Mouse (Mus musculus): Measurements from ENCODE around the gene Myo15b. TPM values are rescaled to one million over a fixed set of nuclear protein-coding genes. Genes with fewer than 3 reads are reported as not detected.

Gene Myo15b
- polyA plus RNA-seq, 1 experiment from 2014 or later = 0.12 TPM

GRCm38 (mm10) chr11:115884361-115884760 is 26.2 kb downstream of the Myo15b start:
- no peak overlapping the region for H3K9ac ChIP-seq

GRCm38 (mm10) chr11:115885281-115885680 is 27.1 kb downstream of the Myo15b start:
- Histone ChIP-seq H3K27me3 (ENCODE audit: insufficient read depth, low read length) (no peaks in the 10 kb centered on the region; the same call in 1 of the 2 replicates), H3K27ac (ENCODE audit: low read depth) (no peak overlapping the region), H3K36me3 (ENCODE audit: insufficient read depth) (no peaks in the 10 kb centered on the region), H3K9ac (no peak overlapping the region), H3K4me1 (ENCODE audit: insufficient read depth) (no peaks in the 10 kb centered on the region), H3K4me2 (no peak overlapping the region), H3K4me3 (ENCODE audit: low read depth, low read length) (no peak overlapping the region), H3K9me3 (ENCODE audit: low read depth, low read length) (no peaks in the 10 kb centered on the region)
- ATAC-seq (ENCODE audit: insufficient read depth) = no peak
- TF ChIP-seq CTCF (IDR thresholded peaks at IDR 0.05; ENCODE audit: low read depth) = no peak
- DNase-seq = no peak
- 61% methylated on average over 11 of the region's 11 CpGs for WGBS

More at GRCm38 (mm10) chr11:115884361-115884760, 26.2 kb downstream of the Myo15b start:
- no peaks in the 10 kb centered on the region for H3K4me1 ChIP-seq (ENCODE audit: insufficient read depth)
- WGBS = 91% methylated on average over 3 of the region's 3 CpGs
- no peak overlapping the region for H3K4me2 ChIP-seq
- no peak for TF ChIP-seq CTCF (IDR thresholded peaks at IDR 0.05; ENCODE audit: low read depth)
- no peak for ATAC-seq (ENCODE audit: insufficient read depth)
- H3K27ac ChIP-seq (ENCODE audit: low read depth) = no peak overlapping the region
- H3K4me3 ChIP-seq (ENCODE audit: low read depth, low read length) = no peak overlapping the region
- no peaks in the 10 kb centered on the region for H3K36me3 ChIP-seq (ENCODE audit: insufficient read depth)
- H3K9me3 ChIP-seq (ENCODE audit: low read depth, low read length) = no peaks in the 10 kb centered on the region
- H3K27me3 ChIP-seq (ENCODE audit: insufficient read depth, low read length) = no peaks in the 10 kb centered on the region; the same call in 1 of the 2 replicates
- no peak for DNase-seq

GRCm38 (mm10) chr11:115886446-115886845 is 28.2 kb downstream of the Myo15b start:
- WGBS = 87% methylated on average over 11 of the region's 11 CpGs

GRCm38 (mm10) chr11:115888020-115888419 is 29.8 kb downstream of the Myo15b start:
- Histone ChIP-seq H3K4me1 (ENCODE audit: insufficient read depth) (no peaks in the 10 kb centered on the region), H3K36me3 (ENCODE audit: insufficient read depth) (peaks cover 7% of the 10 kb centered on the region; the same call in 1 of the 2 replicates), H3K4me3 (ENCODE audit: low read depth, low read length) (no peak overlapping the region), H3K4me2 (no peak overlapping the region), H3K9ac (no peak overlapping the region), H3K9me3 (ENCODE audit: low read depth, low read length) (no peaks in the 10 kb centered on the region), H3K27ac (ENCODE audit: low read depth) (no peak overlapping the region), H3K27me3 (ENCODE audit: insufficient read depth, low read length) (no peaks in the 10 kb centered on the region)
- 84% methylated on average over 5 of the region's 5 CpGs for whole genome bisulfite sequencing
- no peak for TF ChIP-seq CTCF (IDR thresholded peaks at IDR 0.05; ENCODE audit: low read depth)
- DNase-seq = no peak
- no peak for ATAC-seq (ENCODE audit: insufficient read depth)

More at GRCm38 (mm10) chr11:115886446-115886845, 28.2 kb downstream of the Myo15b start:
- Histone ChIP-seq H3K9ac (no peak overlapping the region), H3K27ac (ENCODE audit: low read depth) (no peak overlapping the region), H3K4me1 (ENCODE audit: insufficient read depth) (no peaks in the 10 kb centered on the region), H3K4me2 (no peak overlapping the region), H3K9me3 (ENCODE audit: low read depth, low read length) (no peaks in the 10 kb centered on the region), H3K36me3 (ENCODE audit: insufficient read depth) (no peaks in the 10 kb centered on the region), H3K27me3 (ENCODE audit: insufficient read depth, low read length) (no peaks in the 10 kb centered on the region; the same call in 1 of the 2 replicates), H3K4me3 (ENCODE audit: low read depth, low read length) (no peak overlapping the region)
- no peak for TF ChIP-seq CTCF (IDR thresholded peaks at IDR 0.05; ENCODE audit: low read depth)
- no peak for ATAC-seq (ENCODE audit: insufficient read depth)
- no peak for DNase-seq

GRCm38 (mm10) chr11:115889159-115889558 is 31.0 kb downstream of the Myo15b start:
- TF ChIP-seq CTCF (IDR thresholded peaks at IDR 0.05; ENCODE audit: low read depth) = no peak
- no peaks in the 10 kb centered on the region for H3K9me3 ChIP-seq (ENCODE audit: low read depth, low read length)
- DNase-seq = no peak
- no peaks in the 10 kb centered on the region for H3K4me1 ChIP-seq (ENCODE audit: insufficient read depth)
- 60% methylated on average over 6 of the region's 6 CpGs for WGBS
- no peak for ATAC-seq (ENCODE audit: insufficient read depth)
- H3K27me3 ChIP-seq (ENCODE audit: insufficient read depth, low read length) = no peaks in the 10 kb centered on the region
- no peak overlapping the region for H3K9ac ChIP-seq
- peaks cover 15% of the 10 kb centered on the region; the same call in 1 of the 2 replicates for H3K36me3 ChIP-seq (ENCODE audit: insufficient read depth)
- no peak overlapping the region for H3K4me3 ChIP-seq (ENCODE audit: low read depth, low read length)
- no peak overlapping the region for H3K4me2 ChIP-seq
- no peak overlapping the region for H3K27ac ChIP-seq (ENCODE audit: low read depth)

GRCm38 (mm10) chr11:115892213-115892612 is 34.0 kb downstream of the Myo15b start:
- Histone ChIP-seq H3K4me1 (ENCODE audit: insufficient read depth) (no peaks in the 10 kb centered on the region), H3K36me3 (ENCODE audit: insufficient read depth) (peaks cover 31% of the 10 kb centered on the region), H3K4me2 (no peak overlapping the region), H3K27ac (ENCODE audit: low read depth) (no peak overlapping the region), H3K9ac (no peak overlapping the region), H3K27me3 (ENCODE audit: insufficient read depth, low read length) (no peaks in the 10 kb centered on the region), H3K9me3 (ENCODE audit: low read depth, low read length) (no peaks in the 10 kb centered on the region), H3K4me3 (ENCODE audit: low read depth, low read length) (no peak overlapping the region)
- WGBS = 48% methylated on average over 6 of the region's 6 CpGs
- no peak for TF ChIP-seq CTCF (IDR thresholded peaks at IDR 0.05; ENCODE audit: low read depth)
- no peak for ATAC-seq (ENCODE audit: insufficient read depth)
- DNase-seq = no peak

- H3K4me1 ChIP-seq (ENCODE audit: insufficient read depth) = no peaks in the 10 kb centered on the region
- H3K9me3 ChIP-seq (ENCODE audit: low read depth, low read length) = no peaks in the 10 kb centered on the region
- H3K9ac ChIP-seq = no peak overlapping the region
- H3K36me3 ChIP-seq (ENCODE audit: insufficient read depth) = peaks cover 34% of the 10 kb centered on the region
- no peak for ATAC-seq (ENCODE audit: insufficient read depth)
- H3K4me2 ChIP-seq = no peak overlapping the region
- H3K27ac ChIP-seq (ENCODE audit: low read depth) = no peak overlapping the region
- TF ChIP-seq CTCF (IDR thresholded peaks at IDR 0.05; ENCODE audit: low read depth) = no peak
- no peaks in the 10 kb centered on the region for H3K27me3 ChIP-seq (ENCODE audit: insufficient read depth, low read length)
- H3K4me3 ChIP-seq (ENCODE audit: low read depth, low read length) = no peak overlapping the region
- DNase-seq = no peak
- 80% methylated on average over 9 of the region's 9 CpGs for WGBS
Observed at GRCm38 (mm10) chr11:115893071-115893470, 34.9 kb downstream of the Myo15b start.
